Mouse (Mus musculus): ENCODE data around the gene Osm. TPM values are rescaled to one million over a fixed set of nuclear protein-coding genes. Genes with fewer than 3 reads are reported as not detected.

Gene Osm
- total and polyA plus RNA-seq, 2 experiments from 2014 or later: 0.05 to 0.13 TPM

DNA sequence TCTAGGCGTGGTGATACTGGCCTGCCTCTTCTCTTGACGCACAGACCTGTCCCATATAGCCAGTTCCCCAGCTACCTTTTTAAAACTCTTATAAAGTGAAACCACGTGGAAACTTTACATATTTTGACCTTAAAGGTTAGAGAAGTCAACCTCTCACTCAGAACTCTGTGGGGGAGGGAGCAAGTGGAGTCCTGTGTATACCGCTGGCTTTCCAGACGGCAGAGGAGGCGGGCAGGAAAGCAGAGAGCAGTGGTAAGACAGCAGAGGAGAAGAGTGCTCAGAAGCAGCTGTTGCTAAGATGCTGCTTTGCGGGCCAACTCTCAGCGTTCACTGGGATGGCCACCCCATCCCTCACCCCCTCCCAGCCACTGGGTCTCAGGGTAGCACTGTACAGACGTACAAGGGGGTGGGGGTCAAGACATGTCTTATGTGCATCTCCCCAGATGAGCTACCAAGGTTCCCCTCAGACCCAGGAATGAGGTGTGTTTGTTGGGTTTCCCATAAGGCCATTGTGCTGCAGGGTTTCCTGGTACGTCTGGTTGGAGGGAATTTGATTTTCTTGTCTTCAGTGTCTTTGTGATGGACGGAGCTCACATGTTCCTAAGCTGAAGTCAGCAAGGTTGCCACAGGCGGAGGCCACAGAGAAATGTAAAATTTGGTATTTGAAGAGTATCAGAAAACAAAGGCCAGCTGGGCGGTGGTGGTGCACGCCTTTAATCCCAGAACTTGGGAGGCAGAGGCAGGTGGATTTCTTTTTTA is 11.2 kb downstream of the Osm start:
- no peak overlapping the region for H3K9ac ChIP-seq
- H3K36me3 ChIP-seq (ENCODE audit: insufficient read depth): no peaks in the 10 kb centered on the region
- TF ChIP-seq CTCF (IDR thresholded peaks at IDR 0.05; ENCODE audit: low read depth): no peak
- H3K4me1 ChIP-seq (ENCODE audit: insufficient read depth): no peaks in the 10 kb centered on the region
- 80% methylated on average over 14 of the region's 14 CpGs for whole genome bisulfite sequencing
- ATAC-seq (no peak), DNase-seq (no peak)
- H3K4me3 ChIP-seq (ENCODE audit: low read depth, low read length): no peak overlapping the region
- no peak overlapping the region for H3K27ac ChIP-seq (ENCODE audit: low read depth, low read length)
- no peaks in the 10 kb centered on the region for H3K9me3 ChIP-seq (ENCODE audit: low read length)
- no peak overlapping the region for H3K4me2 ChIP-seq (ENCODE audit: low read depth)
- no peaks in the 10 kb centered on the region for H3K27me3 ChIP-seq (ENCODE audit: insufficient read depth, low read length)

DNA sequence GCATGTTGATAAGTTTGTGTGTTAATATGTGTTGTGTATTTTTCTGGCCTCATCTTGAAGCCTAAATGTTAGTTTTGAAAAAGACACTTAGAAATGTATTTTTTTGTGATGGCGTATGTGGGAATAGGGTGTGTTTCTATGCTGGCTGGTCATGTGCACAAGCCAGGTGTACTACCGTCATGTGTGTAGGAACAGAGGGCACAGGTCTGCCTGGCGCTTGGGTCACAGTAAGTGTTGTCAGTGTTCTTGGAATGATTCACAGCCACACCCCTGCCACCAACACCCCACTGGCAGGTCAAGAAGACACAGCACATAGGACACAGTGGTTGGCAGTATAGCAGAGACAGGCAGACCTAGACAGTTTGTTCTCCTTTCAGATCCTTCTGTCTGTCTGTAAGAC is 12.9 kb downstream of the Osm start:
- Histone ChIP-seq H3K4me1 (ENCODE audit: insufficient read depth) (no peaks in the 10 kb centered on the region), H3K27me3 (ENCODE audit: insufficient read depth, low read length) (no peaks in the 10 kb centered on the region), H3K9me3 (ENCODE audit: low read length) (no peaks in the 10 kb centered on the region), H3K36me3 (ENCODE audit: insufficient read depth) (no peaks in the 10 kb centered on the region), H3K9ac (no peak overlapping the region), H3K27ac (ENCODE audit: low read depth, low read length) (no peak overlapping the region), H3K4me3 (ENCODE audit: low read depth, low read length) (no peak overlapping the region), H3K4me2 (ENCODE audit: low read depth) (no peak overlapping the region)
- no peak for DNase-seq
- no peak for ATAC-seq
- TF ChIP-seq CTCF (IDR thresholded peaks at IDR 0.05; ENCODE audit: low read depth): no peak
- 97% methylated on average over 3 of the region's 3 CpGs for WGBS

DNA sequence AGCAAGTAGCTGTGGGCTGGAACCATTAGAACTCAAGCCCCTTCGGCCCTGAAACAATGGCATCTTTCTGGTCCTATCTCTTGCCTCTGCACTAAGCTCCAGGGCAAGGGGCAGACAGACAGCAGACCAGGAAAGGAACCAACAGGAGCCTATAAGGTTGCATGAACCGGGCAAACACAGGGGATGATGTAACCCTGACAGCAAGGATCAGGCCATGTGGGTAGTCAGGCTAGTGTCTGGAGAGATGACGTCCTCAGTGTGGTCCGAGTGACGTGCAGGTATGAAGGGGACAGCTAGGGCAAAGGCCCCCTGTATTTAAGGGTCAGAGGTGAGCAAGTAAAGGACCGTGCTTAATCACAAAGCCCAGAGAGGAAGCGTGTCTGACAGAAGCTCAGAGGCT is 14.1 kb downstream of the Osm start:
- no peak overlapping the region for H3K9ac ChIP-seq
- H3K4me1 ChIP-seq (ENCODE audit: insufficient read depth): no peaks in the 10 kb centered on the region
- no peaks in the 10 kb centered on the region for H3K9me3 ChIP-seq (ENCODE audit: low read length)
- WGBS: 81% methylated on average over 7 of the region's 7 CpGs
- H3K36me3 ChIP-seq (ENCODE audit: insufficient read depth): no peaks in the 10 kb centered on the region
- H3K4me2 ChIP-seq (ENCODE audit: low read depth): no peak overlapping the region
- DNase-seq: no peak
- no peak overlapping the region for H3K4me3 ChIP-seq (ENCODE audit: low read depth, low read length)
- H3K27ac ChIP-seq (ENCODE audit: low read depth, low read length): no peak overlapping the region
- no peaks in the 10 kb centered on the region for H3K27me3 ChIP-seq (ENCODE audit: insufficient read depth, low read length)
- no peak for TF ChIP-seq CTCF (IDR thresholded peaks at IDR 0.05; ENCODE audit: low read depth)
- ATAC-seq: no peak

DNA sequence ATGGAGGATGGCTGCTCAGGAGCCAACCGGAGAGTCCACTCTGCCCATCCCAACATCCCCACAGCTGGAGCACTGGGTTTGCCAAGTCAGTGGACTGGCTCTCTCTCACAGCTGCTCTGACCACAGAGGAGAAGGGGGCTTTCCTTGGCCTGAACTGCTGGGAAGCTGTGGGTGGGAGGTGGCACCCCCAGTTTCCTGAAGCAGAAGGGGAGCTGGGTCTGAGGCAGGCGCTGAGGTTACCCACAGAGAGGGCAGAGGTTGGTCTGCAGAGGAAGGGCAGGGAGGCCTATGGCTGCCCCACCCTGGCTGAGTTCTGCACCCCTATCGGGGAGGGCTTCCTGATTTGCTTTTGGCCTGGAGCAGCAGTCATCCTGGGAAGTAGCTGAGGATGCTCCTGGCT is 15.2 kb downstream of the Osm start:
- Histone ChIP-seq H3K9ac (no peak overlapping the region), H3K27ac (ENCODE audit: low read depth, low read length) (no peak overlapping the region), H3K4me3 (ENCODE audit: low read depth, low read length) (no peak overlapping the region), H3K9me3 (ENCODE audit: low read length) (no peaks in the 10 kb centered on the region), H3K27me3 (ENCODE audit: insufficient read depth, low read length) (no peaks in the 10 kb centered on the region), H3K4me2 (ENCODE audit: low read depth) (no peak overlapping the region), H3K36me3 (ENCODE audit: insufficient read depth) (no peaks in the 10 kb centered on the region), H3K4me1 (ENCODE audit: insufficient read depth) (no peaks in the 10 kb centered on the region)
- 85% methylated on average over 3 of the region's 3 CpGs for WGBS
- ATAC-seq (no peak), DNase-seq (no peak)
- TF ChIP-seq CTCF (IDR thresholded peaks at IDR 0.05; ENCODE audit: low read depth): no peak

DNA sequence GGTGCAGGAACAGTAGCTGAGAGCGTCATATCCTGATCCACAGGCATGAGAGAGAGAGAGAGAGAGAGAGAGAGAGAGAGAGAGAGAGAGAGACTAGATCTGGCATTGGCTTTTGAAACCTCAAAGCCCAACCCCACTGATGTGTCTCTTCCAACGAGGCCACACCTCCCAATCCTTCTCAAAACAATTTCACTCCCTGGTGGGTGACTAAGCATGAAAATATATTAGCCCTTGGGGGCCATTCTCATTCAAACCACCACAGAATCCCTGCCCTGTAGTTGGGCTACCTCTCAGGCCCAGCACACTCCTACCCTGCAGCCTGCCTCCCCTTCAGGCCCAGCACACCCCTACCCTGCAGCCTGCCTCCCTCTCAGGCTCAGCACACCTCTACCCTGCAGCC is 16.7 kb downstream of the Osm start:
- WGBS: 49% methylated on average over 2 of the region's 2 CpGs
- H3K9me3 ChIP-seq (ENCODE audit: low read length): no peaks in the 10 kb centered on the region
- TF ChIP-seq CTCF (IDR thresholded peaks at IDR 0.05; ENCODE audit: low read depth): no peak

DNA sequence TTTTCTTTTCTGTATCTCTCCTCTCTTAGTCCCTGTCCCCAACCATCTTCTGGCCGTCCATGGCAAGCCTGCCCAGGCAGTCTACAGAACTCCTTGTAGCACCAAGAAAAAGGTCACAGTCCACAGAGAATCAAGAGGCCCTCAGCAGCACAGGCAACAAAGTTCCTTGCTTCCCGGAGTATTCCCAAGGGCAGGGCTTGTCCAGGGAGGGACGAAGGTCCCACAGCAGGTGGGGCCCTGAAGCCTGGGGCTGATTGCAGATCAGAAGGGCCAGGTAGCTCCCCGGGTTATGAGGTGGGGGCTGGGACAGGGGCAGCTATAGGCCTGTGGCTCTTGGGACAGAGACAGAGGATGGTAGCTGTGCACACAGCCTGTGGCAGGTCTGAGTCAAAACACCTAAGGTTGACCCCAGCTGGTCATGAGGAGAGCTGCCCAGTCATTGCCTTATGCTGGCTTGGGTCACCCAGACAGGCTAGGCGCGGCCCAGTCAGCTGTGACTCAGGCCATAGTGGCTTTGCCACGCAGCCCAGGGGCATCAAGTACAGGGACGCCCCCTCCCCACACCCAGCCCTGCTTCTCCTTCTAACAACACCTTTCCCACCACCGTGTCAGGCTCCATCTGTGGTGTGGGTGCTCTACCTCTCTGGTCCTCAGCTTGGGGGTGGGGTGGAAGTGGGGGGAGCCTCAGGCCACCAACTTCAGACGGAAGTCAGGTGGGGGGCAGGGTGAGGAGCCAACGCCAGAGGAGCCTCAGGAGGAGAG is 20.8 kb downstream of the Osm start, which contains the start of gene Lif:
Gene Lif (plus strand): TSS at position 712 of the 762 bp plus-strand sequence.
- 59% methylated on average over 11 of the region's 11 CpGs for WGBS
- Histone ChIP-seq H3K4me3 (ENCODE audit: low read depth, low read length) (no peak within 1 kb of the TSS), H3K27ac (ENCODE audit: low read depth, low read length) (no peak within 1 kb of the TSS), H3K4me1 (ENCODE audit: insufficient read depth) (peaks cover 6% of the 10 kb centered on the region), H3K36me3 (ENCODE audit: insufficient read depth) (no peaks in the 10 kb centered on the region), H3K9me3 (ENCODE audit: low read length) (no peaks in the 10 kb centered on the region), H3K4me2 (ENCODE audit: low read depth) (no peak within 1 kb of the TSS), H3K27me3 (ENCODE audit: insufficient read depth, low read length) (no peaks in the 10 kb centered on the region), H3K9ac (no peak within 1 kb of the TSS)
- ATAC-seq: no peak
- TF ChIP-seq CTCF (IDR thresholded peaks at IDR 0.05; ENCODE audit: low read depth): no peak
- no peak for DNase-seq

More for the DNA sequence above, 16.7 kb downstream of the Osm start:
- Histone ChIP-seq H3K27me3 (ENCODE audit: insufficient read depth, low read length) (no peaks in the 10 kb centered on the region), H3K9ac (no peak overlapping the region), H3K4me2 (ENCODE audit: low read depth) (no peak overlapping the region), H3K4me1 (ENCODE audit: insufficient read depth) (no peaks in the 10 kb centered on the region), H3K27ac (ENCODE audit: low read depth, low read length) (no peak overlapping the region), H3K4me3 (ENCODE audit: low read depth, low read length) (no peak overlapping the region), H3K36me3 (ENCODE audit: insufficient read depth) (no peaks in the 10 kb centered on the region)
- DNase-seq: no peak
- no peak for ATAC-seq

DNA sequence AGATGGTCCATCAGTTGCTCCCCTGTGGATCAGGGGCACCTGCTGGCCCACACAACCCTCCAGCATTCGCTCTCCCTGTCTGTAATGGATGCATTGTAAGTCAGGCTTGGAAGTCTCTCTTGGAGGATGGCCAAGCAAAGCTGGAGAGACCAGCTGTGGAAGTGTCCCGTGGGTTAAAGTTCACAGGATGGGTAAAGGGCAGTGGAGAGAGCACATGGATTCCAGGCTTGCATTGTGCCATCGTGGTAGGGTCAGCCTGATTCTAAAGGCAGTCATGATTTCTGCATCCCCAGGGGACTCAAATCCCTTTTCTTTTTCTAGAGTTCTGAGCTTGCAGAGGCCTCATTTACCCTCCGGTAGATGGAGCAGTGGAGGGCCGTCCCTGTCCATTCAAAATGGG is 21.5 kb downstream of the Osm start:
- ATAC-seq (no peak), DNase-seq (no peak)
- Histone ChIP-seq H3K4me2 (ENCODE audit: low read depth) (no peak overlapping the region), H3K36me3 (ENCODE audit: insufficient read depth) (no peaks in the 10 kb centered on the region), H3K9me3 (ENCODE audit: low read length) (no peaks in the 10 kb centered on the region), H3K27ac (ENCODE audit: low read depth, low read length) (no peak overlapping the region), H3K4me3 (ENCODE audit: low read depth, low read length) (no peak overlapping the region), H3K4me1 (ENCODE audit: insufficient read depth) (peaks cover 6% of the 10 kb centered on the region), H3K9ac (no peak overlapping the region), H3K27me3 (ENCODE audit: insufficient read depth, low read length) (no peaks in the 10 kb centered on the region)
- 51% methylated on average over 5 of the region's 5 CpGs for WGBS
- TF ChIP-seq CTCF (IDR thresholded peaks at IDR 0.05; ENCODE audit: low read depth): no peak
